Mouse (Mus musculus) brain, embryonic 14.5 days (tissue): Measurements from ENCODE around the gene Des.

Experiments used
- CTCF ChIP-seq: fragments of 200-500 bp; IDR thresholded peaks from 2 replicates; pipeline ENCODE4 v1.5.1; 2012; ENCODE audit warnings: inconsistent platforms, mild to moderate bottlenecking, moderate library complexity, borderline replicate concordance; ENCODE audit not compliant: insufficient read depth, insufficient read length; ENCODE audit errors: extremely low read depth
- POLR2A ChIP-seq: fragments of 200-500 bp; IDR thresholded peaks from 2 replicates; pipeline ENCODE4 v1.6.1; 2012; ENCODE audit warnings: mild to moderate bottlenecking, inconsistent platforms, borderline replicate concordance; ENCODE audit not compliant: poor library complexity, insufficient read depth, insufficient read length, severe bottlenecking; ENCODE audit errors: extremely low read depth

DNA sequence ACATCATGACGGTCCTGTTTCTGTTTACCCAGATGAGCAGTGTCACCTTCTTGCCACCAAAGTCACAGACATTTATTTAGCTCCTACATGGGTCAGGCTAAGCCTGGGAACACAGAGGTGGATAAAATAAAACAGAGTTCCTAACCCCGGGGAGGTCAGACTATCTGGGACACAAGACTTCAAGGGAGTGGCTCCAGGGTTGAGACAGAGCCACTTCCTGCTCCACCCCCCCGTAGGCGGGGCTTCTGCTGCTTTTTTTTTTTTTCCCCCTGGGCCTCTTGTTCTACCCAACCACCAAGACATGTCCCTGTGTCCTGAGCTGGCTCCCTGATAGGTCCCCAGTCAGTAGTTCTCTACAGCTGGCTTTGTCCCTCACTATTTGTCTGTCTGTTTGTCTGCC, 1.6 kb downstream of the Des start:
- TF ChIP-seq POLR2A (no peak), CTCF (no peak)
